Mouse (Mus musculus) gastrocnemius, adult 2 months (tissue): ENCODE measurements around the gene Tnfaip3. TPM values are rescaled to one million over a fixed set of nuclear protein-coding genes. Genes with fewer than 3 reads are reported as not detected.

Experiments used
- DNase-seq: peaks from one replicate; pipeline ENCODE4 v3.0.0; 2022
- H3K27ac ChIP-seq: fragments of 200-600 bp; 2 replicates; pipeline ENCODE4 v1.8.1; 2022; ENCODE audit warnings: mild to moderate bottlenecking
- H3K4me3 ChIP-seq: fragments of 200-600 bp; 2 replicates; pipeline ENCODE4 v1.8.1; 2022; ENCODE audit warnings: mild to moderate bottlenecking, moderate library complexity
- CTCF ChIP-seq: fragments of 200-600 bp; IDR thresholded peaks from 2 replicates; pipeline ENCODE4 v1.8.1; 2022; ENCODE audit warnings: antibody characterized with exemption, mild to moderate bottlenecking, moderate library complexity
- intact Hi-C: fragments of 180-260 bp; cut with DNase I; formaldehyde crosslinking; loops from one replicate; pipeline ENCODE4 v1.15.1; 2025
- long read RNA-seq, 2 experiments: library from polyadenylated mRNA; stranded (forward); transcript quantifications; one replicate each; pipeline ENCODE4 v2.0.0; 2021
- total RNA-seq, 2 experiments: library from RNA; stranded (reverse); gene quantifications; 2 replicates each; pipeline ENCODE4 v1.2.3; 2021

Gene Tnfaip3
- 1 to 10 TPM; 1.8 to 2.1 TPM for total RNA-seq
- long read RNA-seq, experiment 1, partial matches to known transcripts, result 1 of 1 reads
- long read RNA-seq, experiment 1, other reads (novel, unspliced or antisense), result 0 of 1 reads
- long read RNA-seq, experiment 2, full-length matches to known transcripts, result 4 of 5 reads
- long read RNA-seq, experiment 2, partial matches to known transcripts, result 1 of 5 reads
- long read RNA-seq, experiment 2, other reads (novel, unspliced or antisense), result 0 of 5 reads

DNA sequence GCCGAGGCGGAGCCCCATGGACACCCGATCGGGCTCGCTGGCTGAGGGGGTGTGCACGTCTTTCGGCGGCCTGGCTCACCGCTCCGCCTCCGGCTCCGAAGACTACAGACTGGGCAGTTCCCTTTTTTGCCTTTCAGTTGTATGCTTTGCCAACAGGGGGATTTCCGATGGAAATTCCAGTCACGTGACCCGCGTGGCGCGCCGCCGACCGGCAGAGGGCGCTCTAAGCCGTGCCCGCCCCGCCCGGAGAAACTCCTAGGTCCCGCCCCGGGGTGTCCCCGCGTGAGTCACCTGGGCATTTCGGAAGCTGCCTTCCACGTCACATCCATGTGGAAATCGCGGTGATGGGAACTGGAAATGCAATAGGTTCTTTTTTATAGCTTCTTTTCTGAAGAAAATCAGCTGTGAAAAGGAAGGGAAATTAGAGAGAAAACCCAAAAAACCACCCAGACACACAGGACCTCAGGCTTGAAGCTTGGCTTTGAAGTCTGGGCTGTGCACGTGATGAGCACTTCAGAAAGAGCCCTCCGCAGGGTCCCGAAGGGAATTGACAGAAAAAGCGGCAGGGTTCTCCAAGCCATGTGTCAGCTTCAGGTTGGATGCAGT, at the start of gene Tnfaip3:
Gene Tnfaip3, minus strand, starts transcription at position 401 of the 606 bp plus-strand sequence.
- DNase-seq, result peak; percentile 97
- H3K4me3 ChIP-seq, result peak within 1 kb of the TSS; percentile 100
- intact Hi-C loops, result loop anchor here (2.0 to 10.0 kb wide), 5 partner anchors 53 to 579 kb away; partner anchors contain the start of gene Ifngr1
- peak within 1 kb of the TSS; percentile 91 for H3K27ac ChIP-seq
- peak; percentile 99 for TF ChIP-seq CTCF

DNA sequence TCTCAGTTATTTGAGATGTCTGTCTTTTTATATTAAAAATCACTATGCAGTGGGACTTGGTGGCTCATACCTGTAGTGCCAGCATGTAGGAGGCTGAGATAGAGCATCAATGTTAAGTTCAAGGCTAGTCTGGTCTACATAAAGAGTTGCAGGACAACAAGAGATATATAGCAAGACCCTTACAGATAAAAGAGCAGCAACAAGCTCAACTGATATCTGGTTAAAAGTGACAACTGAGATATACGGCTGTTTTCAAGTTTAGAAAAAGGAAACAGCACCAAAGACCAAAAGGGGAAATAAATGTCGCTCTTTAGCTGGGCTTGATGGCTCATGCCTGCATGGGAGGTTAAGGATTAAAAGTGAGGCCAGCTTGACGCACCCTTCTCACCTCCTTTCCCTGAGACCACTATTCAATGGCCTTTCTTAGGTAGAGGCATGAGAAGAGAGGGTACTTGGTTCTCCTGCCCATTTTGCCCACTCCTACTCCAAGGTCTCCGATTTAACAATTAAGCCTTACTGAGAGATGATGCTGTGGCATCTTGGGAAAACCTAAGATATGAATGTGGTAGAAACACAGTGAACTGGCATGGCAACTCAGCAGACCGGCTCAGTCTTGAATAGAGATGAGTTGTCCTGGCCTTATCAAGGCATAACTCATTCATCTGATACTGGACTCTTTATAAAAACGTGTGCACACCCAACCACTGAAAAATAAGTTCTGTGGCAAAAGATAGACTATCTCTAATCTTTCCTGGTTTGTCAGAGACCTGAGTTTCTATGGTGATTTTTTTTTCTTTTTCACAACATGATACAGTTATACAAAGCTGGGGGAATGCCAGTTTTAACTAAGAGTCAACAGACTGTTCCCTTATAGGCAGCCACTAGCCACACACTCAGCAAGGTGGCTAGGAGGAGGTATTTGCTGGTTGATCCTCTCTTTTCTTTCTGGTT, 49.5 kb upstream of the Tnfaip3 start:
- no peak overlapping the region for H3K27ac ChIP-seq
- DNase-seq, result no peak
- intact Hi-C loops, result no loop called here
- H3K4me3 ChIP-seq, result no peak overlapping the region
- TF ChIP-seq CTCF, result no peak

DNA sequence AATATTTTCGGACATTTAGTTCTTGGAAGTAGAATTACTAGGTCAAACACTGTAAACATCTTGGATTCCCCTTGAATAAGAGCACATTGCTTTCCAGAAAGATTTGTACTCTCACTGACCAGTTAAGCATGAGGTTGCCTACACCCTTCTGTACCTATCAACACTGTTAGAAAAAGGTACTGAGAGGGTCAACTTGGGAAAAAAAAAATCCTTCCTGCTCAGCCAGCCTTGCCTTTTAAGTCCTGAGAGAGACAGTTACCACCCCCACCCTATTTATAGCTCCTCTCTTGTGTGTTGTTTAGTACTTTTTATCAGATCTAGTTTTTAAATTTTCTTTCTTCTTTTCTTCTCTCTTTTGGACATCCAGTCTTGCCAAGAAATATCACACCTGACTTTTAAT, 48.2 kb upstream of the Tnfaip3 start:
- Histone ChIP-seq H3K27ac (peak overlapping the region; percentile 31; the same call in 1 of the 2 replicates), H3K4me3 (no peak overlapping the region)
- DNase-seq, result no peak
- intact Hi-C loops, result no loop called here
- no peak for TF ChIP-seq CTCF

GRCm38 (mm10) chr10:19063208-19063607, 47.8 kb upstream of the Tnfaip3 start:
- no peak for DNase-seq
- TF ChIP-seq CTCF, result no peak
- intact Hi-C loops, result no loop called here
- no peak overlapping the region for H3K4me3 ChIP-seq
- peak overlapping the region; percentile 52 for H3K27ac ChIP-seq

DNA sequence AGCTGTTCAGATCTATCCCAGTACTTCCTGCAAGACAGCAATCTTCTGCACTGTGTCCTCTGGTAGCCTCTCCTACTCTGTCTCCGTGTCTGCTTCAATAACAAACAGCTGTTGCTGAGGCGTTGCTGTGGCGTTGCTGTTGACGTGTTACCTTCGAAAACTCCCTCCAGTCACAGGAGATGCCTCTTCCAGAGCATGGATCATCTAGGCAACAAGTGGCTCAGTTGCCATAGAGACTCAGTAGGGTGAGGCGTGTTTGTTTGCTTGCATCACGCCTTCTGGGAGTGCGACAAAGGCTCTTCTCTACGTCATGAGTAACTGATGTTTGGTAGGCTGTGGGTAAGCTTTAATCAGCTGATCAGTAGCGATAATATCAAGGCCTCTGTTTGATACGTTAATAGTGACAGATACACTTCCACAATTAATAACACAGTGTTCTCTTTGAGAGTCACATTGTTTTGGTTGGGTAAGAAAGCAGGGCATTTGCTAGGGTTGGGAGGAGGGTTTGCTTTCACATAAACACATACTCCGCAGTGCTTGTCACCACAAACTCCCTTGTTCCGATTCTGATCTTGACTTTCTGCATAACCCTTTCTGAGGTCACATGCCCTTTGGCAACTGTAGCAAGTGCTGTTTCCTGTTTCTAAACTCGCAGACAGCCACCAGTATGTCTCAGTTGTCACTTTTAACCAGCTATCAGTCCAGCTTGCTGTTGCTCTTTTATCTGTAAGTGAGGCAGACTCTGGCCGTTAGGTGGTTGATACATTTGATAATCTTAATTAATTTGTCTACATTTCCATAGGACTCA, 46.8 kb upstream of the Tnfaip3 start:
- intact Hi-C loops, result no loop called here
- Histone ChIP-seq H3K4me3 (no peak overlapping the region), H3K27ac (peak overlapping the region; percentile 52)
- no peak for DNase-seq
- TF ChIP-seq CTCF, result no peak

DNA sequence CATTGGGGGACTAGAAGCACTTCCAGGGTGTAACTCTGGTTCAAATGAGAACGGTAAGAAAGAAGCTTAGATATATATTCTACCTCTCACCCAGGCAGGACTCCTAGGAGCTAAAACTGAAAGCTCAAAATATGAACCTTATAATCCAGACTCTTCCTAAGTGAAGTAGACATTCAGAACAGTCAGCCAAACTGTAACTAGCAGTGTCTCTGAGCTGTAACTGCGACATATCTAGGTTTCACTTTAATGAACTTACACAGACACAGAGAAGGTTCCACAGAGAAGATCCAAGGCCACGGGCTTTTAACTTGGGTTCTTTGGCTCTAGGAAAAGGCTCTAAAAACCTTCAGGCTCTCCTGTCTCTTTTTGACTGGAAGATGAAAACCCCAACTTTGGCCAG, 45.7 kb upstream of the Tnfaip3 start:
- H3K4me3 ChIP-seq, result no peak overlapping the region
- intact Hi-C loops, result no loop called here
- no peak for DNase-seq
- no peak for TF ChIP-seq CTCF
- H3K27ac ChIP-seq, result no peak overlapping the region; the same call in 1 of the 2 replicates

GRCm38 (mm10) chr10:19053524-19053923, 38.1 kb upstream of the Tnfaip3 start:
- no peak overlapping the region for H3K4me3 ChIP-seq
- no peak overlapping the region for H3K27ac ChIP-seq
- intact Hi-C loops, result no loop called here
- TF ChIP-seq CTCF, result no peak
- DNase-seq, result no peak

DNA sequence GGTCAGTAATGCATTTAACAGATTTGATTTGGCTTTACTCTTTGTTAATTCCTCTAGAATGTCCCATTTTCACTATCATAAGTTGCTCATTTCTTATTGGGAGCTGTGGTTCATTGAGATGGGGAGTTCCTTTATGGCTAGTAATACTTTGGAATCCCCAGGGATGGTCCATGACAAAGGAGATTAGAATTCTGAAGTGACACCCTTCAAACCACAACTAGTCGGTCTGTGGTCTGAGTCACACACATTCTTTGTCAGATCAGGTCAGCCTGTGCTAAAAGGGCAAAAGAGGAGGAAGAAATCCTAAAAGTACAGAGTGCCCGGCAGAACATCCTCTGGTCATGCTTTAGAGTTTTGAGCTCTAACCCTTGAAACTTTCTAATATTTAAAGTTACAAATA, 30.5 kb upstream of the Tnfaip3 start:
- Histone ChIP-seq H3K4me3 (no peak overlapping the region), H3K27ac (no peak overlapping the region)
- intact Hi-C loops, result no loop called here
- DNase-seq, result no peak
- no peak for TF ChIP-seq CTCF

DNA sequence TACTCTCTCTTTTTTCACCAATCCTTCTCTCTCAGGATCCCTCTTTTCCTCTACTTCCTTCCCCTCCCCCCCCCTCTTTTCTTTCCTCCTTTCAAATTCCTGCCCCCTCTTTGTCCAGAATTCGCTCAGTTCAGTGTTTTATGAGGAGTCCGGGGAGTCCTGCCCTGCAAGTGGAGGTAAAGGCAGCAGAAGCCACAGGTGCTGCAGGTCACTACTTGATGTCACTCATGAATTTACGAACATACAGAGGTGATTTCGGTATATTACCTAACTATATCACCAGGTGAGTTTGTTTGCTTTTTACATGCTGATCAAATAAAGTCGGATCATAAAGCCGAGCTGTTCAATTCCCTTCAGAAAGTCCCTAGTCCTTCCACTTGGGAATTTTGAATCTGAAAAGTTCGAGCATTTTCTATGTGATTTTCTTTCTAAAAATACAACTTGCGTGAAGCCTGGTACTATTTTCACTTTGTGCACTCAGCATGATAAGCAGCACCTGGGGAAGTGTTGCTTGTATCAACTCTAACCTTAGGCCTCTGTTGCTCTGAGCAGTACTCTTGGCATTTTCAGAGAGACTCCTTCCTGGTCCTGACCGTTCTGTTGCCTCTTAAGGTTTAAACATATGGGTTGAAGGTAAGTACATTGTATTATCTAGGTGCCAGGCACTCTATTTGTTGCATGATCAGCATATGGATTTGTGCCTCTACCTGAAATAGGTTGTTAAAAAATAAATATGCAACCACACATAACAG, 29.5 kb upstream of the Tnfaip3 start:
- DNase-seq, result no peak
- intact Hi-C loops, result no loop called here
- Histone ChIP-seq H3K27ac (no peak overlapping the region), H3K4me3 (no peak overlapping the region)
- TF ChIP-seq CTCF, result no peak

DNA sequence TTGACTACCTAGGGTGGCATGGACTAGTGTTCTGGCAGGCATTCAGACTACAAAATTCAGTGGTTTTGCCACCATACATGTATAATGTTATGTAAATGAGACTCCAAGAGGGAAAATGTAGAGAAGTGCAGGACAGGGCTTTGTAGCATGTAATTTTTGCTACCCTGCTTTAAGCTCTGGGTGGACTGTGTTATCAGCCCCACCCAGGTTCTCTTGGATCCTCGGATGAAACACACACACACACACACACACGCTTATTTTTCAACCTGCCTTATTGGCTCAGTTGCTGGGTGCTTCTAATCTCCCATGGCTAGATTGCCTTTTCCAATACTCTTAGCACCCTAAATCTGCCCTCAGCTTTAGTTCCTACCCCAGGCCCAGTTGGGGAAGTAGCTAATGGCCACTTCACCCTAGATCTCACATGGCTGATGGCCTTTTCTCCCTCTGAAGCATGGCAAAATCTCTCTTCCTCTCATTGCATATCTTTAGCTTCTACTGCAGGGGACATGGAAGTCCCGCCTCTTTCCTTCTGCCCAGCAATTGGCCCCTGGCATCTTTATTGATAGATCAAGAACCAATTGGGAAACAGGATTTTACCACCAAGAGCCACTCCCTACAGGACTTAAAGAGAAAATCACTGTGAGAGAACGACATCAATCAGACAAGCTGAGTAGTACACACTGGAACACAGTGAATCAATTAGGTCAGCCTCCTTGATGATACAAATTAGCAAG, 28.2 kb upstream of the Tnfaip3 start:
- intact Hi-C loops, result no loop called here
- H3K27ac ChIP-seq, result no peak overlapping the region
- no peak for TF ChIP-seq CTCF
- DNase-seq, result no peak
- H3K4me3 ChIP-seq, result no peak overlapping the region

GRCm38 (mm10) chr10:19040147-19040546, 24.7 kb upstream of the Tnfaip3 start:
- no peak for DNase-seq
- Histone ChIP-seq H3K4me3 (no peak overlapping the region), H3K27ac (no peak overlapping the region)
- intact Hi-C loops, result no loop called here
- no peak for TF ChIP-seq CTCF
